Mouse (Mus musculus): Measurements from ENCODE around the gene Il34. TPM values are rescaled to one million over a fixed set of nuclear protein-coding genes. Genes with fewer than 3 reads are reported as not detected.

Il34 gene
- polyA plus RNA-seq, 1 experiment from 2014 or later, result 1.1 TPM

DNA sequence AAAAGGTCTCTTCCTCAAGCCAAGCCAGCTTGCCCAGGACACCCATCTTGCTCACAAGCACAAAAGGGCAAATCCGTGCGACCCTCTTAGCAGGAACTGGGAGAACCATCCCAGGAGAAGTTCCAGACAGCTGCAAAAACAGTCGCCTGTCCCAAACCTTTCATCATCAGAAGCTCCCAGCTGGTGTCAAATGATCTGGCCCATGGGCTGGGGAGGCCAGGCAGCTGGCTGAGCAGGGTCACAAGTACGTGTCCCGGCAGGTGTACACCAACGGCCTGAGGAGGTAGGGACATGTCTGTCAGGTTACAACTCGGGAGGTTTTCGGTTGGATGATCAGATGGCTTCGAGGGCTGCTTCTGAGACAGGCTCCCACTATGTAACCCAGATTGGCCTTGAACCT, 59.1 kb downstream of the Il34 start:
- no peak overlapping the region for H3K9ac ChIP-seq (replicated peaks)
- no peak overlapping the region for H3K4me2 ChIP-seq (replicated peaks)
- H3K9me3 ChIP-seq, result no peaks in the 10 kb centered on the region
- H3K36me3 ChIP-seq, result no peaks in the 10 kb centered on the region
- ATAC-seq (ENCODE audit: low FRiP score, low read depth), result no peak
- WGBS, result 70% methylated on average over 9 of the region's 9 CpGs
- H3K4me3 ChIP-seq, result no peak overlapping the region
- no peaks in the 10 kb centered on the region; the same call in 1 of the 2 replicates for H3K27me3 ChIP-seq
- no peak overlapping the region for H3K27ac ChIP-seq (replicated peaks)
- no peaks in the 10 kb centered on the region for H3K4me1 ChIP-seq

- Histone ChIP-seq H3K4me3 (no peak overlapping the region), H3K36me3 (peaks cover under 1% of the 10 kb centered on the region; the same call in 1 of the 2 replicates), H3K9me3 (no peaks in the 10 kb centered on the region), H3K27ac (replicated peaks) (no peak overlapping the region), H3K4me2 (replicated peaks) (no peak overlapping the region), H3K4me1 (no peaks in the 10 kb centered on the region), H3K9ac (replicated peaks) (no peak overlapping the region), H3K27me3 (no peaks in the 10 kb centered on the region; the same call in 1 of the 2 replicates)
- no peak for ATAC-seq (ENCODE audit: low FRiP score, low read depth)
- WGBS, result 96% methylated on average over 10 of the region's 10 CpGs
Measured at GRCm38 (mm10) chr8:110745162-110745561, 60.6 kb downstream of the Il34 start.

- no peak for ATAC-seq (ENCODE audit: low FRiP score, low read depth)
- no peak overlapping the region for H3K4me2 ChIP-seq (replicated peaks)
- WGBS, result 85% methylated on average over 5 of the region's 5 CpGs
Measured at GRCm38 (mm10) chr8:110742452-110742818, 63.3 kb downstream of the Il34 start.

GRCm38 (mm10) chr8:110741816-110742451, 63.8 kb downstream of the Il34 start:
- Histone ChIP-seq H3K36me3 (peaks cover 32% of the 10 kb centered on the region), H3K9me3 (no peaks in the 10 kb centered on the region), H3K27me3 (no peaks in the 10 kb centered on the region), H3K4me3 (no peak overlapping the region), H3K4me2 (replicated peaks) (no peak overlapping the region), H3K27ac (replicated peaks) (no peak overlapping the region), H3K9ac (replicated peaks) (no peak overlapping the region), H3K4me1 (no peaks in the 10 kb centered on the region)
- WGBS, result 77% methylated on average over 15 of the region's 15 CpGs
- ATAC-seq (ENCODE audit: low FRiP score, low read depth), result no peak

More at GRCm38 (mm10) chr8:110742452-110742818, 63.3 kb downstream of the Il34 start:
- no peaks in the 10 kb centered on the region for H3K27me3 ChIP-seq
- H3K36me3 ChIP-seq, result peaks cover 27% of the 10 kb centered on the region
- no peak overlapping the region for H3K9ac ChIP-seq (replicated peaks)
- H3K4me3 ChIP-seq, result no peak overlapping the region
- H3K4me1 ChIP-seq, result no peaks in the 10 kb centered on the region
- no peaks in the 10 kb centered on the region for H3K9me3 ChIP-seq
- no peak overlapping the region for H3K27ac ChIP-seq (replicated peaks)

- WGBS, result 95% methylated on average over 5 of the region's 5 CpGs
Measured at GRCm38 (mm10) chr8:110740629-110741175, 65.0 kb downstream of the Il34 start.

GRCm38 (mm10) chr8:110738591-110739195, 67.0 kb downstream of the Il34 start:
- Histone ChIP-seq H3K9me3 (no peaks in the 10 kb centered on the region), H3K4me1 (no peaks in the 10 kb centered on the region), H3K4me2 (replicated peaks) (no peak overlapping the region), H3K27ac (replicated peaks) (no peak overlapping the region), H3K27me3 (no peaks in the 10 kb centered on the region), H3K4me3 (no peak overlapping the region), H3K36me3 (peaks cover 61% of the 10 kb centered on the region), H3K9ac (replicated peaks) (no peak overlapping the region)
- no peak for ATAC-seq (ENCODE audit: low FRiP score, low read depth)
- WGBS, result 93% methylated on average over 35 of the region's 35 CpGs

More at GRCm38 (mm10) chr8:110740629-110741175, 65.0 kb downstream of the Il34 start:
- Histone ChIP-seq H3K27ac (replicated peaks) (no peak overlapping the region), H3K9me3 (no peaks in the 10 kb centered on the region), H3K9ac (replicated peaks) (no peak overlapping the region), H3K4me3 (no peak overlapping the region), H3K4me2 (replicated peaks) (no peak overlapping the region), H3K27me3 (no peaks in the 10 kb centered on the region), H3K36me3 (peaks cover 42% of the 10 kb centered on the region), H3K4me1 (no peaks in the 10 kb centered on the region)
- ATAC-seq (ENCODE audit: low FRiP score, low read depth), result no peak

GRCm38 (mm10) chr8:110733036-110733435, 72.7 kb downstream of the Il34 start:
- no peak overlapping the region for H3K4me2 ChIP-seq (replicated peaks)
- no peak overlapping the region for H3K9ac ChIP-seq (replicated peaks)
- no peaks in the 10 kb centered on the region for H3K27me3 ChIP-seq
- no peaks in the 10 kb centered on the region for H3K9me3 ChIP-seq
- no peak for ATAC-seq (ENCODE audit: low FRiP score, low read depth)
- H3K36me3 ChIP-seq, result peaks cover 94% of the 10 kb centered on the region
- H3K4me3 ChIP-seq, result no peak overlapping the region
- H3K27ac ChIP-seq (replicated peaks), result no peak overlapping the region
- H3K4me1 ChIP-seq, result no peaks in the 10 kb centered on the region
- WGBS, result 96% methylated on average over 8 of the region's 8 CpGs

DNA sequence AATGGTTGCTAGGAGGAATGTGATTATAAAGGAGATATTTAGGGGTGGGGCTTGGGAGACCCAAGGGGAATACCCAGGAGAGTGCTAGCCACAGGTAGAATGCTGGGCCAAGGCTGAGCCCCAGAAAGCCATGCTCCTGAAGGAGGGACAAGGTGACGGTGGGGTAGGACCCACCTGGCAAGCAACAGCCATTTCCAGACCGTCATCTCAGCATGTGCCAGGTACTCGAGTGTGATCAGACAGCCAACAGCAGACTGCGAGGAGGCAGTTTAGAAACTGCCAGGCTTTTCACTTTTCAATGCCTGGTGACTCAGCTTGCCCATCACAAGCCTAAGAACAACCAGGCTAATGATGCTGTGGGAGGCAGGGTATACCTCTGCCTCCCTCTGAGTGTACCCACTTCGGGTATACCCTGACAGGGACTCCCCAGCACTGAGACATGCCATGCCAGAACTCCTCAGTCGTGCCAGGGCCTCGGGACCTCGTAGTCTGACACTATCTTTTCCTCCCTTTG, 74.3 kb downstream of the Il34 start:
- no peaks in the 10 kb centered on the region for H3K27me3 ChIP-seq
- no peak overlapping the region for H3K9ac ChIP-seq (replicated peaks)
- no peaks in the 10 kb centered on the region for H3K9me3 ChIP-seq
- no peak for ATAC-seq (ENCODE audit: low FRiP score, low read depth)
- no peak overlapping the region for H3K27ac ChIP-seq (replicated peaks)
- H3K4me2 ChIP-seq (replicated peaks), result no peak overlapping the region
- H3K4me3 ChIP-seq, result no peak overlapping the region
- WGBS, result 98% methylated on average over 8 of the region's 8 CpGs
- peaks cover 88% of the 10 kb centered on the region for H3K36me3 ChIP-seq
- peaks cover 8% of the 10 kb centered on the region; the same call in 1 of the 2 replicates for H3K4me1 ChIP-seq

DNA sequence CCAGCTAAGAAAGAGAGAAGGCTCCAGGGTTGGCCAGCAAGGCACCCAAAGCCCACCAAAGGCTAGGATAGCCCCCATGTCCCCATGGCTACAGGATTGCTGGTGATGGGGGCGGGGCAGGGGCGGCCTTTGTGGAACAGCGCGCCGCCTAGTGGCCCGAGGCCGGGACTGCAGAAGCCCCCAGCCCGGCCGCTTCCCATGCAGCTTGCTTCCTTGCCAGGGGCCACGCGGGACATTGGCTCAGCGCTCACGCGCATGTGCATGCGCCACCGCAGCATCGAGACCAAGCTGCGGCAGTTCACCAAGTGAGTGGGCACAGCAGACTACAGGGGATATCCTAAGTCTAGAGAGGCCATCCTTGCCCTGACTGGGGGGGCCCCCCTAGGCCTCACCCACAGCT, 78.8 kb downstream of the Il34 start:
- WGBS, result 8% methylated on average over 18 of the region's 18 CpGs
- Histone ChIP-seq H3K9ac (replicated peaks) (no peak overlapping the region), H3K9me3 (no peaks in the 10 kb centered on the region), H3K4me2 (replicated peaks) (no peak overlapping the region), H3K27ac (replicated peaks) (no peak overlapping the region), H3K27me3 (no peaks in the 10 kb centered on the region), H3K36me3 (peaks cover 50% of the 10 kb centered on the region), H3K4me1 (peaks cover 49% of the 10 kb centered on the region), H3K4me3 (no peak overlapping the region)
- ATAC-seq (ENCODE audit: low FRiP score, low read depth), result peak; percentile 36

DNA sequence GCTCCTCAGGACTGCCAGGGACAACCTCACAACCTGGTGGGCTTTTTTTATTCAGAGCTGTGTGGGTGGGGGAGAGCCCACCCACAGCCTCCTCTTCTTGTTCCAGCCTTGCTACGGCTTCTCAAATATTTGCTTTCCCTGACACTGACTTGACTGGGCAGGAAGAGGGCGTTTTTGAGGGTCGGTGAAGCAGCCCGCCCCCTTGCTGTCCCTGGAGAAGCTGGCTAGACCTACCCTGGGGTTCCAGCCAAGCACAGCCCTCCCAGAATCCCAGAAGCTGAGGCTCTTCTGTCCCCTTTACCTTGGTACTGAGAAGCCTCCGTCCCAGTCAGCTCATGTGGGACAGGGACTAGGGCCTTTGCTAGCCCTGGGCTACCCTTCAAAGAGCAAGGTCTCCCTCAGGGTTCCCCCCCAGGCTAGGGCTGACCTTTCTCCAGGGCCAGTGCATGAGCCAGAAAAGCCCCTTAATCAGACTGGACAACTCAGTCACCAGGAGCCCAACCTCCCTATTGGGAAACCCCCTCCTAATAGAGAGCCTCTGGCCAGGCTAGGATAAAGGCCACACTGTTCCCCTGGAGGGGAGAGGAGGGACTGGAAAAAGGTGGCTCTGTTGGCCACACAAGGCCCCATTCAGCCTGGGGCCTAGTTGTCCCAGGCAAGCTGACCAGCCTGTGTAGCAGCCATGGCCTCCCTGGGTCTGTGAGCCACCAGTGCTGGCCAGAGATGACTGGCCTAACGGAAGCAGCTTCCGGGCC, 80.5 kb downstream of the Il34 start:
- H3K4me2 ChIP-seq (replicated peaks), result peak overlapping the region; percentile 77; the same call in 1 of the 2 replicates
- no peaks in the 10 kb centered on the region for H3K27me3 ChIP-seq
- H3K9ac ChIP-seq (replicated peaks), result peak overlapping the region; percentile 28; the same call in 1 of the 2 replicates
- H3K4me1 ChIP-seq, result peaks cover 57% of the 10 kb centered on the region
- H3K36me3 ChIP-seq, result peaks cover 37% of the 10 kb centered on the region
- WGBS, result 50% methylated on average over 7 of the region's 7 CpGs
- H3K9me3 ChIP-seq, result no peaks in the 10 kb centered on the region
- ATAC-seq (ENCODE audit: low FRiP score, low read depth), result no peak
- H3K27ac ChIP-seq (replicated peaks), result peak overlapping the region; percentile 56; the same call in 1 of the 2 replicates
- no peak overlapping the region for H3K4me3 ChIP-seq

- Histone ChIP-seq H3K9ac (replicated peaks) (no peak overlapping the region; the same call in 1 of the 2 replicates), H3K9me3 (no peaks in the 10 kb centered on the region), H3K27ac (replicated peaks) (no peak overlapping the region), H3K36me3 (peaks cover 29% of the 10 kb centered on the region), H3K27me3 (no peaks in the 10 kb centered on the region), H3K4me1 (peaks cover 63% of the 10 kb centered on the region), H3K4me2 (replicated peaks) (peak overlapping the region; percentile 77; the same call in 1 of the 2 replicates), H3K4me3 (no peak overlapping the region)
- WGBS, result 80% methylated on average over 3 of the region's 3 CpGs
- ATAC-seq (ENCODE audit: low FRiP score, low read depth), result no peak
Measured at GRCm38 (mm10) chr8:110724493-110724892, 81.2 kb downstream of the Il34 start.

Measured in midbrain, embryonic 12.5 days (tissue).